Mouse (Mus musculus): ENCODE results near the gene Ppm1e. TPM values are rescaled to one million over a fixed set of nuclear protein-coding genes. Genes with fewer than 3 reads are reported as not detected.

The Ppm1e gene
- polyA plus RNA-seq, 1 experiment from 2014 or later: 2.4 TPM

DNA sequence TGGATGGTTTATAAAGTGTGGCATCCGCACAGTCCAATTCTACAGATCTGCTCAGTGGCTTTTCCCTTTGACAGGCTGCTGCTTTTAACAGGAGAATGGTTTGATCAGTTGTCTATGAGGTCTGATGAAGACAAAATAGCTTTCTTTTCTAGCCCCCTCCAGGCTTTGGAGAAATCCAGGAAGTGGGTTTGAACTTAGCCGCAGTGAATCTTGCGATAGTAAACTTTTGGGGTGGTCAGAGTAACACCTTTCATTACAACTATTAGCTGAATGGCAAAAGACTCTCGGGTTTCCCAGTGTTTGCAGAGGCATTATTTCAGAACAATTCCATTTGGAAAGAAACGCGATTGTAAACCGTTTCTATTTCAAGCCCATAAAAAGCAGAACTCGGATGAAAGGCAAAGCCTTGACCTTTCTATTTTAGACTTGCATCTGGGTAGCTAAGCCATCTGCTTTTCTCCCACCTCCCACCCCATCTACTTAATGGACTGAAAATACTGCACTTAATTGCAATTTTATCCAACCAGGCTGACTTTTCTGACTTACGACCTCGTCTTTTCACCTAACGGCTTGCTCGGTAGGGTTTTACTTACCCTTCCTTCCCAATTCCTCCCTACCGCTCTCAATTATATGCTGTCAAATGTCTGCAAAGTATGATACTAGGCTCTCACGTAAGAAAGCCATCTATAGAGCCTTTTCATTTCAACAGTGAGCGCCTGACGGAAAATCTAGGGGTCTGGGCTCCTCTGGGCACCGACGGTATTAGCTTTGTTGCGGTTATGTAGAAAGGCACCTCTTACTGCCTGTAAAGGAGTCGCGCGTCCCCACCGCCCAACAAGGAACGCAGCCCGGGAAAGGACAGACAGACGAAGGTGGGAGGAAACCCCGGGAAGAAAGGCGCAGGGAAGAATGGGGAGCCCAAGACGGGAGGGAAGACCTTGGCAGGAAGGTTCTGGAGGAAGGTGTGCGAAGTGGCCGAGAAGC lies 1.2 kb downstream of the Ppm1e start:
- peak overlapping the region; percentile 25; the same call in 1 of the 2 replicates for H3K9ac ChIP-seq
- peaks cover 7% of the 10 kb centered on the region; the same call in 1 of the 2 replicates for H3K4me1 ChIP-seq
- H3K27me3 ChIP-seq (replicated peaks): peaks cover 17% of the 10 kb centered on the region
- H3K36me3 ChIP-seq: no peaks in the 10 kb centered on the region
- ATAC-seq (ENCODE audit: insufficient read depth, low FRiP score, low read depth): no peak
- H3K4me2 ChIP-seq: peak overlapping the region; percentile 97
- peak overlapping the region; percentile 56 for H3K4me3 ChIP-seq (replicated peaks)
- WGBS: 8% methylated on average over 31 of the region's 31 CpGs
- no peaks in the 10 kb centered on the region for H3K9me3 ChIP-seq
- H3K27ac ChIP-seq: no peak overlapping the region

GRCm38 (mm10) chr11:87354861-87355260 lies 4.0 kb downstream of the Ppm1e start:
- H3K27me3 ChIP-seq (replicated peaks): peaks cover 13% of the 10 kb centered on the region
- H3K9ac ChIP-seq: no peak overlapping the region
- H3K4me2 ChIP-seq: no peak overlapping the region
- no peak for ATAC-seq (ENCODE audit: insufficient read depth, low FRiP score, low read depth)
- 94% methylated on average over 1 of the region's 1 CpGs for WGBS
- no peak overlapping the region for H3K4me3 ChIP-seq (replicated peaks)
- no peaks in the 10 kb centered on the region for H3K36me3 ChIP-seq
- no peak overlapping the region for H3K27ac ChIP-seq
- H3K9me3 ChIP-seq: no peaks in the 10 kb centered on the region
- H3K4me1 ChIP-seq: peaks cover 7% of the 10 kb centered on the region; the same call in 1 of the 2 replicates

DNA sequence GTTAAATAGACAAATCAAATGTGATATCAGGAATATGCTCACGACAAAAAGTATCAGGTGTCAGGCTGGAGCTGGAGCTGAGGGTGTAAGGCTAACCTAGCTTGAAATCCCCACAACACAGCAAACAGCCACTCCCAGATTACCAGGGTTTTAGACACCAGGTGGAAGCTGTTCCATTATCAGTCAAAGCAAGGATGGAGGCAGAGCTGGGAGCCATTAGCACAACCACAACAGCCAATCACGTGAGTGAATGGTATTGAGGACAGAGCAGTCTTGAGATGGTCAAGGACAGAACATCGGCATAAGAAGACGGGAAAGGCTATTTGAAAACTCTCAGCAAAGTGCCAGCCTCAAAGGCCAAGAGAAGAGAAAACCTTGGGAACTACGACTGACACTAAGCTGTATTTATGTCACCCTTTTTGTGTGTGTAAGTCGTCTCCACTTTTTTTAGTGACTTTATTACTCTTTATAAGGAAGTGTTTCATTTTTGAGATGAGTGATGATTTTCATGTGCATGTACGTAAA lies 5.1 kb downstream of the Ppm1e start:
- ATAC-seq (ENCODE audit: insufficient read depth, low FRiP score, low read depth): no peak
- H3K4me3 ChIP-seq (replicated peaks): no peak overlapping the region

GRCm38 (mm10) chr11:87326381-87326780 lies 32.4 kb downstream of the Ppm1e start:
- Histone ChIP-seq H3K9ac (no peak overlapping the region), H3K4me2 (no peak overlapping the region), H3K36me3 (no peaks in the 10 kb centered on the region), H3K27ac (no peak overlapping the region), H3K9me3 (no peaks in the 10 kb centered on the region), H3K4me1 (no peaks in the 10 kb centered on the region), H3K4me3 (replicated peaks) (no peak overlapping the region), H3K27me3 (replicated peaks) (no peaks in the 10 kb centered on the region)
- no peak for ATAC-seq (ENCODE audit: insufficient read depth, low FRiP score, low read depth)
- 71% methylated on average over 3 of the region's 3 CpGs for WGBS

More for the DNA sequence above, 5.1 kb downstream of the Ppm1e start:
- Histone ChIP-seq H3K36me3 (no peaks in the 10 kb centered on the region), H3K27ac (no peak overlapping the region), H3K9ac (no peak overlapping the region), H3K4me2 (no peak overlapping the region), H3K4me1 (peaks cover 7% of the 10 kb centered on the region; the same call in 1 of the 2 replicates), H3K27me3 (replicated peaks) (peaks cover 6% of the 10 kb centered on the region), H3K9me3 (no peaks in the 10 kb centered on the region)
- WGBS: 77% methylated on average over 7 of the region's 7 CpGs

GRCm38 (mm10) chr11:87322558-87322957 lies 36.3 kb downstream of the Ppm1e start:
- Histone ChIP-seq H3K27me3 (replicated peaks) (no peaks in the 10 kb centered on the region), H3K4me1 (no peaks in the 10 kb centered on the region), H3K4me3 (replicated peaks) (no peak overlapping the region), H3K9ac (no peak overlapping the region), H3K36me3 (no peaks in the 10 kb centered on the region), H3K4me2 (no peak overlapping the region), H3K27ac (no peak overlapping the region), H3K9me3 (no peaks in the 10 kb centered on the region)
- WGBS: 44% methylated on average over 8 of the region's 8 CpGs
- ATAC-seq (ENCODE audit: insufficient read depth, low FRiP score, low read depth): no peak

DNA sequence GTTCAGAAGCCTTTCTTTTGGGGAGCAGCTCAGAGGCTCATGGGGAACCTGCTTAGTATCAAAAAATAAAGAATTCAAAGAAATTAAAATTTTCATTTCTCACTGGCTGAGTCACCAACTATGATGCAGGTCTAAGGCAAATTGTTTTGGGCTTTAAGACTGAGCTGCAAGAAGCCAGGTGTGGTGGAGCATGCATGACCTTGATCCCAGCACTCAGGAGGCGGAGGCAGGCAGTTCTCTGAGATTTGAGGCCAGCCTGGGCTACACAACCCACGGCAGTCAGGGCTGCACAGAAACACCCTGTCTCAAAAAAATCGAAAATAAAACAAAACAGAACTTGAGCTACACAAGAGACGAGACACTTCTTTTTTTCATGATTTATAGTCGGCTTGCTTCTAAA lies 38.8 kb downstream of the Ppm1e start:
- Histone ChIP-seq H3K9ac (no peak overlapping the region), H3K36me3 (no peaks in the 10 kb centered on the region), H3K9me3 (no peaks in the 10 kb centered on the region), H3K4me2 (no peak overlapping the region), H3K27ac (no peak overlapping the region), H3K4me1 (no peaks in the 10 kb centered on the region), H3K4me3 (replicated peaks) (no peak overlapping the region), H3K27me3 (replicated peaks) (no peaks in the 10 kb centered on the region)
- 46% methylated on average over 5 of the region's 5 CpGs for WGBS
- ATAC-seq (ENCODE audit: insufficient read depth, low FRiP score, low read depth): no peak

DNA sequence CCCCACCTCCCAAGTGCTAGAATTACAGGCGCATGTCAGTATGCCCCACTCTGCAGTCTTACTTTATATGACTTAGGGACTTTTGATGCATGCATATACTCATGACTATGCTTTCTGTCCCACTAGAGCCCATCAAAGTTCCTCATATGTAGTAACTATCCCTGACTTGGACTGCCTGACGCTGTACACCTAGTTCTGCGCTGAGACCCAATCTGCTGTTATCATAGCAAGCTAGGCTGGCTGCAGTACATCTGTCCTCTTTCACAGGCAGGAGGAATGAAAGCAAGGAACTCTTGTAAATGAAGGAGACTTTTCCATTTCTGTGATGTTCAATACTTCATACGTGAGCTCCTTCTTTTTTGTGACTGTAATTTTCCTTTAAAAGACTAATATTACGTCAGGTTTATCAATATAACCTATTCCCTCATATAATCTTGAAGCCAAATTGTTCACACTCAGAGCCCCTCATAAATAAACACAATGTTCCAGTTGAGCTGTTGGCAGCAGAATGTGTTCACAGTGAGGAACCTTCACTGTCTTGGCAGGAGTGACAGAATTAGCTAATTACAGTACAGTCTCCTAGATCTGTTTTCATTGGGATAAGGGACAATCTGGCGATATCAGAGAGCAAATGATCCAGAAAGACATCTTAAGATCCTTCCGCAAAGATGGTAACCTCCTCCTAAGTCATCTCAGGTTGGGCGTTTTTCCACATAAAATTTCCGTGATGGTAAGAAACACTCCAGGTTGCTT lies 39.7 kb downstream of the Ppm1e start:
- ATAC-seq (ENCODE audit: insufficient read depth, low FRiP score, low read depth): no peak
- no peak overlapping the region for H3K9ac ChIP-seq
- no peaks in the 10 kb centered on the region for H3K9me3 ChIP-seq
- no peak overlapping the region for H3K4me3 ChIP-seq (replicated peaks)
- WGBS: 85% methylated on average over 9 of the region's 9 CpGs
- no peaks in the 10 kb centered on the region for H3K4me1 ChIP-seq
- H3K27ac ChIP-seq: no peak overlapping the region
- no peaks in the 10 kb centered on the region for H3K27me3 ChIP-seq (replicated peaks)
- H3K36me3 ChIP-seq: no peaks in the 10 kb centered on the region
- H3K4me2 ChIP-seq: no peak overlapping the region

GRCm38 (mm10) chr11:87313533-87313932 lies 45.3 kb downstream of the Ppm1e start:
- Histone ChIP-seq H3K9me3 (no peaks in the 10 kb centered on the region), H3K4me3 (replicated peaks) (no peak overlapping the region), H3K36me3 (no peaks in the 10 kb centered on the region), H3K27me3 (replicated peaks) (no peaks in the 10 kb centered on the region), H3K4me2 (no peak overlapping the region), H3K27ac (no peak overlapping the region), H3K9ac (no peak overlapping the region), H3K4me1 (no peaks in the 10 kb centered on the region)
- ATAC-seq (ENCODE audit: insufficient read depth, low FRiP score, low read depth): no peak
- WGBS: 56% methylated on average over 3 of the region's 3 CpGs

DNA sequence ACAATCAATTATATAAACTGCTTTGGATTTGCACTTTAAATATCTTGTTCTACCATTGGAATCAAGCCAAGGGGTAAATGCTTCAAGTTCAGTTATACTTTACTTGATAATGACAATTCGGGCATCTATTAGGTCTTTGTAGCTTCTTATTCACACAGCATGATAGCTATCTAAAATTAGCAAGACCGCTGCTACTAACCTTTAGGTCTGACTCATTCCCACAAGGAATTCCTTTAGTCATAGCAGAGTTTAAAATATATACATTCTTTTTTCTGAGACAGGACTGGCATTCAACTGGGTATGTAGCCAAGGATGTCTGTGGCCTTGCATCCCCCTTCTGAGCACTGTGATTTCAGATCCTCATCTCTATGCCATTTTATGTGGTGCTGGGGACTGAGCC lies 48.5 kb downstream of the Ppm1e start:
- Histone ChIP-seq H3K9me3 (no peaks in the 10 kb centered on the region), H3K27ac (no peak overlapping the region), H3K4me2 (no peak overlapping the region), H3K4me1 (no peaks in the 10 kb centered on the region), H3K36me3 (no peaks in the 10 kb centered on the region), H3K27me3 (replicated peaks) (no peaks in the 10 kb centered on the region), H3K9ac (no peak overlapping the region), H3K4me3 (replicated peaks) (no peak overlapping the region)
- WGBS: 78% methylated on average over 2 of the region's 2 CpGs
- ATAC-seq (ENCODE audit: insufficient read depth, low FRiP score, low read depth): no peak

DNA sequence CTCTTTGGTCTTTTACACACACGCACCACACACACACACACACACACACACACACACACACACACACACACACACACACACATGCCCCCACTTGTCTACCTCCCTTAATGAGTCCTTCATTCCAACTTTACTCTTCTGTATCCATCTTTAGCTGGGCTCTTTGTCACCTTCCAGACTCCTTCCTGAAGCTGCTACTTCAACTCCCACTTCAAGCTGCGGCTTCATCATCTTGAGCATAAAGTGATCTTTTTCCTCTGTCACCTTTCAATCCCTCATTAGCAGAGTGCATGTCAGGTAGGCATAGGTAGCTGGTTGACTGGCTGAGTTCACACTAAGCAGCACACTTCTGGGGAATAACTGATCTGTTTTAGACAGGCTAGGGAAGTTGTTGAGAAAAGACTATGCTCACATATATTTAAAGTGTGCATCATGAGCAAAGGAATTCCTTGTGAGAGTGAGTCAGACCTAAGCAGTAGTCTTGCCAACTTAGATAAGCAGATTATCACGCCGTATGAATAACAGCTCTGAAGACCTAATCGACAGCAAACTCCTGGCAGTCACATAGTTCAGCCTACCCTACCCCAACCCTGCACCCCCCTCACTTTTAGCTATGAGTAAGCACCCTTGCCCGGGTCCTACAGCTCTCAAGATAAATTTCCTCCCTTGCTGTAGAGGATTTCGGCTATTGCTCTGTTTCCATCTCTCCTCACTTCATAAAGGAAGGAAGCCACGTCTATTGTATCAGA lies 49.3 kb downstream of the Ppm1e start:
- Histone ChIP-seq H3K4me1 (no peaks in the 10 kb centered on the region), H3K27ac (no peak overlapping the region), H3K4me3 (replicated peaks) (no peak overlapping the region), H3K27me3 (replicated peaks) (no peaks in the 10 kb centered on the region), H3K9ac (no peak overlapping the region), H3K9me3 (no peaks in the 10 kb centered on the region), H3K4me2 (no peak overlapping the region), H3K36me3 (no peaks in the 10 kb centered on the region)
- WGBS: 58% methylated on average over 8 of the region's 8 CpGs
- peak; percentile 56; the same call in 1 of the 2 replicates for ATAC-seq (ENCODE audit: insufficient read depth, low FRiP score, low read depth)

GRCm38 (mm10) chr11:87299066-87299465 lies 59.8 kb downstream of the Ppm1e start:
- no peak overlapping the region for H3K27ac ChIP-seq

More at GRCm38 (mm10) chr11:87299066-87299465, 59.8 kb downstream of the Ppm1e start:
- no peak for ATAC-seq (ENCODE audit: insufficient read depth, low FRiP score, low read depth)
- Histone ChIP-seq H3K9ac (no peak overlapping the region), H3K4me3 (replicated peaks) (no peak overlapping the region), H3K4me2 (no peak overlapping the region), H3K36me3 (no peaks in the 10 kb centered on the region), H3K27me3 (replicated peaks) (no peaks in the 10 kb centered on the region), H3K9me3 (no peaks in the 10 kb centered on the region), H3K4me1 (0 out of 2 replicates have a peak, but pooled peaks cover 5% of the 10 kb centered on the region)
- WGBS: 52% methylated on average over 5 of the region's 5 CpGs
